Mouse (Mus musculus) liver, adult 2 months (tissue): ENCODE results near the gene Hist2h3b.

ENCODE experiments used
- CTCF ChIP-seq: fragments of 200-500 bp; IDR thresholded peaks from 2 replicates; pipeline ENCODE4 v1.5.1; 2011; ENCODE audit warnings: low read depth, low read length, control low read depth
- POLR2A ChIP-seq: fragments of 200-500 bp; IDR thresholded peaks from 2 replicates; pipeline ENCODE4 v1.6.1; 2011; ENCODE audit warnings: low read length, control low read depth; ENCODE audit not compliant: insufficient read depth; ENCODE audit errors: extremely low read depth

GRCm38 (mm10) chr3:96222774-96223173 lies 45.7 kb upstream of the Hist2h3b start:
- TF ChIP-seq POLR2A = no peak
- TF ChIP-seq CTCF = no peak
